Mouse (Mus musculus) kidney, embryonic 15.5 days (tissue): ENCODE measurements at regions not wholly inside any gene's neighbourhood (a gene's known extent, or its start where the extent isn't known, plus 50 kb on each side); places are given as distances from the start of the nearest gene placed in this dataset.

Experiments used
- ATAC-seq: fragments of 200-750 bp; cut with Nextera tagmentation; replicated peaks from 2 replicates; pipeline ENCODE4 v1.8.0; 2017; ENCODE audit warnings: moderate TSS enrichment; ENCODE audit not compliant: low FRiP score
- H3K27ac ChIP-seq: fragments of 300-500 bp; sonication (generic); 2 replicates; pipeline ENCODE4 v1.5.1; 2015; ENCODE audit warnings: mild to moderate bottlenecking, inconsistent platforms
- H3K27me3 ChIP-seq: fragments of 300-500 bp; sonication (generic); 2 replicates; pipeline ENCODE4 v1.6.1; 2015; ENCODE audit warnings: inconsistent platforms
- H3K36me3 ChIP-seq: fragments of 300-500 bp; sonication (generic); 2 replicates; pipeline ENCODE4 v1.6.1; 2015; ENCODE audit warnings: inconsistent platforms
- H3K4me1 ChIP-seq: fragments of 300-500 bp; sonication (generic); 2 replicates; pipeline ENCODE4 v1.6.1; 2015; ENCODE audit warnings: inconsistent platforms
- H3K4me2 ChIP-seq: fragments of 300-500 bp; sonication (generic); 2 replicates; pipeline ENCODE4 v1.6.1; 2015; ENCODE audit warnings: moderate library complexity, mild to moderate bottlenecking, inconsistent platforms
- H3K4me3 ChIP-seq: fragments of 300-500 bp; sonication (generic); replicated peaks from 2 replicates; pipeline ENCODE4 v1.5.1; 2015; ENCODE audit warnings: mild to moderate bottlenecking, inconsistent platforms
- H3K9ac ChIP-seq: fragments of 300-500 bp; sonication (generic); 2 replicates; pipeline ENCODE4 v1.6.1; 2015; ENCODE audit warnings: mild to moderate bottlenecking, inconsistent platforms
- H3K9me3 ChIP-seq: fragments of 300-500 bp; sonication (generic); replicated peaks from 2 replicates; pipeline ENCODE4 v1.6.1; 2016; ENCODE audit warnings: inconsistent platforms
- WGBS: fragments of 180-500 bp; shearing (Covaris S2); methylation state at CpG from one replicate; pipeline ENCODE4 v1.1.7; 2015; ENCODE audit warnings: mixed read lengths; 5-methylcytosine and 5-hydroxymethylcytosine counted together

- 78% methylated on average over 10 of the region's 10 CpGs for WGBS
- Histone ChIP-seq H3K36me3 (no peaks in the 10 kb centered on the region), H3K9me3 (no peaks in the 10 kb centered on the region), H3K27me3 (no peaks in the 10 kb centered on the region), H3K4me2 (no peak overlapping the region), H3K27ac (no peak overlapping the region), H3K4me1 (peaks cover 16% of the 10 kb centered on the region; the same call in 1 of the 2 replicates), H3K4me3 (no peak overlapping the region), H3K9ac (no peak overlapping the region)
- no peak for ATAC-seq
Observed at GRCm38 (mm10) chr8:35915878-35916518, 150.4 kb downstream of the Gm19410 start.

GRCm38 (mm10) chr8:35917573-35917972 lies 152.0 kb downstream of the Gm19410 start:
- Histone ChIP-seq H3K9ac (no peak overlapping the region), H3K27me3 (no peaks in the 10 kb centered on the region), H3K36me3 (no peaks in the 10 kb centered on the region), H3K4me1 (peaks cover 16% of the 10 kb centered on the region; the same call in 1 of the 2 replicates), H3K27ac (no peak overlapping the region), H3K4me2 (no peak overlapping the region), H3K4me3 (no peak overlapping the region), H3K9me3 (no peaks in the 10 kb centered on the region)
- no peak for ATAC-seq
- WGBS: 62% methylated on average over 3 of the region's 3 CpGs

GRCm38 (mm10) chr8:35919451-35919850 lies 153.9 kb downstream of the Gm19410 start:
- Histone ChIP-seq H3K27me3 (no peaks in the 10 kb centered on the region), H3K4me3 (no peak overlapping the region), H3K9ac (no peak overlapping the region), H3K4me1 (peaks cover 16% of the 10 kb centered on the region; the same call in 1 of the 2 replicates), H3K4me2 (no peak overlapping the region), H3K27ac (peak overlapping the region; percentile 52), H3K9me3 (no peaks in the 10 kb centered on the region), H3K36me3 (no peaks in the 10 kb centered on the region)
- 80% methylated on average over 6 of the region's 6 CpGs for WGBS
- ATAC-seq: no peak

GRCm38 (mm10) chr8:35919859-35920675 lies 154.5 kb downstream of the Gm19410 start:
- 41% methylated on average over 8 of the region's 8 CpGs for WGBS
- Histone ChIP-seq H3K4me1 (peaks cover 16% of the 10 kb centered on the region; the same call in 1 of the 2 replicates), H3K4me2 (no peak overlapping the region), H3K36me3 (no peaks in the 10 kb centered on the region), H3K27me3 (no peaks in the 10 kb centered on the region), H3K9ac (no peak overlapping the region), H3K4me3 (no peak overlapping the region), H3K9me3 (no peaks in the 10 kb centered on the region), H3K27ac (peak overlapping the region; percentile 52)
- no peak; the same call in 1 of the 2 replicates for ATAC-seq

GRCm38 (mm10) chr8:35924026-35924425 lies 158.4 kb downstream of the Gm19410 start:
- Histone ChIP-seq H3K27me3 (no peaks in the 10 kb centered on the region), H3K27ac (no peak overlapping the region), H3K36me3 (no peaks in the 10 kb centered on the region), H3K4me1 (peaks cover 15% of the 10 kb centered on the region), H3K4me2 (no peak overlapping the region), H3K9me3 (no peaks in the 10 kb centered on the region), H3K9ac (no peak overlapping the region), H3K4me3 (no peak overlapping the region)
- WGBS: 90% methylated on average over 1 of the region's 1 CpGs
- ATAC-seq: no peak

- no peaks in the 10 kb centered on the region for H3K9me3 ChIP-seq
- 32% methylated on average over 5 of the region's 5 CpGs for WGBS
- no peak overlapping the region for H3K4me2 ChIP-seq
- H3K27ac ChIP-seq: no peak overlapping the region
- no peaks in the 10 kb centered on the region for H3K27me3 ChIP-seq
- no peak overlapping the region for H3K4me3 ChIP-seq
- peaks cover 7% of the 10 kb centered on the region for H3K4me1 ChIP-seq
- H3K9ac ChIP-seq: no peak overlapping the region
- no peaks in the 10 kb centered on the region for H3K36me3 ChIP-seq
- no peak for ATAC-seq
Observed at GRCm38 (mm10) chr8:35927408-35927871, 161.8 kb downstream of the Gm19410 start.

GRCm38 (mm10) chr8:35930291-35930690 lies 164.7 kb downstream of the Gm19410 start:
- Histone ChIP-seq H3K27ac (no peak overlapping the region), H3K36me3 (no peaks in the 10 kb centered on the region), H3K4me3 (no peak overlapping the region), H3K9ac (no peak overlapping the region), H3K27me3 (no peaks in the 10 kb centered on the region), H3K4me2 (no peak overlapping the region), H3K9me3 (no peaks in the 10 kb centered on the region), H3K4me1 (peaks cover 7% of the 10 kb centered on the region)
- ATAC-seq: no peak
- WGBS: 26% methylated on average over 4 of the region's 4 CpGs

GRCm38 (mm10) chr8:35933186-35934114 lies 167.9 kb downstream of the Gm19410 start:
- Histone ChIP-seq H3K27me3 (no peaks in the 10 kb centered on the region), H3K9me3 (no peaks in the 10 kb centered on the region), H3K4me1 (no peaks in the 10 kb centered on the region), H3K4me3 (no peak overlapping the region), H3K36me3 (no peaks in the 10 kb centered on the region), H3K4me2 (no peak overlapping the region), H3K9ac (no peak overlapping the region), H3K27ac (no peak overlapping the region)
- 58% methylated on average over 13 of the region's 13 CpGs for WGBS
- ATAC-seq: no peak

GRCm38 (mm10) chr8:35934115-35934607 lies 168.6 kb downstream of the Gm19410 start:
- no peak for ATAC-seq
- Histone ChIP-seq H3K4me1 (no peaks in the 10 kb centered on the region), H3K27ac (no peak overlapping the region), H3K4me2 (no peak overlapping the region), H3K9me3 (no peaks in the 10 kb centered on the region), H3K27me3 (no peaks in the 10 kb centered on the region), H3K4me3 (no peak overlapping the region), H3K36me3 (no peaks in the 10 kb centered on the region), H3K9ac (no peak overlapping the region)
- WGBS: 96% methylated on average over 7 of the region's 7 CpGs

GRCm38 (mm10) chr8:35935034-35935433 lies 169.4 kb downstream of the Gm19410 start:
- no peaks in the 10 kb centered on the region for H3K9me3 ChIP-seq

GRCm38 (mm10) chr8:35939199-35939598 lies 173.6 kb downstream of the Gm19410 start:
- H3K4me3 ChIP-seq: no peak overlapping the region
- H3K27ac ChIP-seq: no peak overlapping the region
- WGBS: 90% methylated on average over 9 of the region's 9 CpGs
- H3K4me1 ChIP-seq: no peaks in the 10 kb centered on the region
- no peaks in the 10 kb centered on the region for H3K9me3 ChIP-seq
- no peak overlapping the region for H3K4me2 ChIP-seq
- ATAC-seq: no peak
- no peak overlapping the region for H3K9ac ChIP-seq
- no peaks in the 10 kb centered on the region for H3K36me3 ChIP-seq
- no peaks in the 10 kb centered on the region for H3K27me3 ChIP-seq

More at GRCm38 (mm10) chr8:35935034-35935433, 169.4 kb downstream of the Gm19410 start:
- Histone ChIP-seq H3K4me3 (no peak overlapping the region), H3K4me1 (no peaks in the 10 kb centered on the region), H3K27ac (no peak overlapping the region), H3K4me2 (no peak overlapping the region), H3K27me3 (no peaks in the 10 kb centered on the region), H3K9ac (no peak overlapping the region), H3K36me3 (no peaks in the 10 kb centered on the region)
- no peak for ATAC-seq
- 98% methylated on average over 1 of the region's 1 CpGs for WGBS
